Mouse (Mus musculus): Measurements from ENCODE around the gene Chadl.
"Not testable (repeated sequence)": the region's sequence is repeated elsewhere in the genome, so short reads cannot be mapped to it uniquely, and the experiment has no call there.

Chadl gene

DNA sequence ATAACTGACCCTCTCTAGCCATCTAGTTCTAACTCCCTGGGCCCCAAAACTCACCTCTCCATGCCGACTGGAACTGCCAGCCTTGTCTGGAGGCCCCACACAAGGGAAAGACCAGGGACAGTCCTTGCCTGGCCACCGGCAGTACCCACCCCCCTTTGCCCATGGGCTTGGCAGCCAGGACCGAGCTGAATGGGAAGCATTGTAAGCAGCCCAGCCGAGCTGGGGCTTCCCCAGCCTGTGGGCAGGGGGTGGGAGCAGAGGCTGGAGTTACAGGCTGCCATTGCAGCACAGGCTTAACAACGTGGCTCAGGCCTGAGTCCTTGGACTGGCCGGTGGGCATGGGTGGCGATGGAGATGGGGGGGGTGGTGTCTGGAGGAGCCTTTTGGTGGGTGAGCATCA, at the start of gene Chadl:
Gene Chadl, minus strand, starts transcription at position 113 of the 400 bp plus-strand sequence.
- DNase-seq = no peak

DNA sequence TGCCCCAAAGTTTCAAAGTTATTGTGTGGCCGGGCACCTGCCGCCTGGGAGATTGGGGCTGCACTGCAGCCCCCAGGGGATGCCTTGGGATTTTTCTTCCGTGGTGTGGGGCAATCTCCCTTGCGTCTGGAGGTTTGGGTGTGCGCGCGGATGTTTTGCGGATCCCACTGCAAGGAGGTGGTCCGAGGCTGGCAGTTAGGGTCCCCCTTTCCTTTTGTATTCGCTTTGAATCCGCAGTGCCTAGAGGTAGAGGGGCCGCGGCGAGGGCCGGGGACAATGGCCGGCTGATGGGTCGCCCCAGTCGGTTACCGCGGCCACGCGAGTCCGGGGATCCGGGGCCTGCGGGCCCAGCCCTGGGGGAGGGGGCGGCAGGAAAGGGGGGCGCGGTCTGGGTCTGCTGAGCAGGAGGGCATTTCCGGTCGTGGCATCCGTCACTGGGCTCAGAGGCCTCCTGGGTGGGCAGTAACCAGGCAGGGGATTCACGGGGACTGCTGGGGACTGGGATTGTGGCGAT, 48.6 kb upstream of the Chadl start:
- peak; percentile 57 for DNase-seq

DNA sequence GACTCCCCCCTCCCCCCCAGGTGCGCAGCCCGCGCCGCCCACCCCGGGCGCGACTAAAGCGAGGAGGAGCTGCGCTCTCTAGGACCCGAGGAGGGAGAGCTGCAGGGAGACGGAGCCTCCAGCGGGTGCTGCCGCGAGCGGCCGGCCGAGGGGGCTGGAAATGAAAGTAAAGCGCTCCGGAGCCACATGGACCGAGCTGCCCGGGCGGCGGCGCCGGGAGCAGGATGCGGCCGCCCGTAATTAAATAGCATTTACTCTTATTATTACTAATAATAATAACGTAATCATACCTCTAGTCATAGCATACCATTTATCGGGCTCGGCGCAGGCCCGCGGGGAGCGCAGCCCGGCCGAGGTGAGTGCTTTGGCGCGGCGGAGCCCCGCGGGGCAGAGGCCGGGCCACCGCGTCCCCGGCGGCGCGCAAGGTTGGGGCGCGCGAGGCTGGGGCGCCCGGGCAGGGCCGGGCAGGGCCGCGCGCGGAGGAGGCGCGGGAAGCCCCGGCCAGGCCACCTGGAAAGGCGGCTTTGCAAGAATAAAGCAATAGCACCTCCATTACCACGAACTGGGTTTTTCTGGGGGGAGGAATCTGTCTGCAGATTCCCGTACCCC, 48.0 kb upstream of the Chadl start, which contains the start of the genes Zc3h7b and Rangap1:
Gene Zc3h7b, plus strand, starts transcription at position 66 of the 609 bp plus-strand sequence.
Gene Rangap1, minus strand, starts transcription at position 539 of the 609 bp plus-strand sequence.
- DNase-seq = peak; percentile 78

DNA sequence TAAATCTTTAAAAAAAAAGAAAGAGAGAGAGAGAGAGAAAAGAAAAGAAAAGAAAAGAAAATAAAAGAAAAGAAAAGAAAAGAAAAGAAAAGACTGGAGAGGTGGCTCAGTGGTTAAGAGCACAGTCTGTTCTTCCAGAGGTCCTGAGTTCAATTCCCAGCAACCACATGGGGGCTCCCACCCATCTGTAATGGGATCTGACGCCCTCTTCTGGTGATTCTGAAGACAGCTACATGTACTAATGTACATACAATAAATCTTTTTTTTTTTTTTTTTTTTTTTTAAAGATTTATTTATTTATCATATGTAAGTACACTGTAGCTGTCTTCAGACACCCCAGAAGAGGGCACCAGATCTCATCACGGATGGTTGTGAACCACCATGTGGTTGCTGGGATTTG, 45.3 kb upstream of the Chadl start:
- DNase-seq = not testable (repeated sequence)

DNA sequence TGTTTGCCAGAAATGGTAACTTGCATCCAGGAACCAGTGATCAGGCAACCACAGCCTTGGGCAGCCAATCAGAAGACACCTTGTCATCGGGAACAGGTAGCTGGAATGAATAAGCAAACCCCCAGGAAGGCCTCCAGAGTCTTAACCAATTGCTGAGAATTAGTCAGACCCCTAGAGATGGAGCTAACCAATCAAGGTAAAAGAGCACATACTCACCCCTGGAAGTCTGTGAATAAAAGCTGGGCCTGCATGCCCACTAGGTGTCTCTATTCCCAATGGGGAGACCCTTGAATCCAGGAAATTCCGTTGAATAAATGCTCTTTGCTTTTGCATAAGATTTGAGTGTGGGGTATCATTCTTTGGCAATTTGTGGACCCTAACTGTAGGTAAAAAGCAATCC, 42.8 kb upstream of the Chadl start:
- DNase-seq = peak; percentile 37

DNA sequence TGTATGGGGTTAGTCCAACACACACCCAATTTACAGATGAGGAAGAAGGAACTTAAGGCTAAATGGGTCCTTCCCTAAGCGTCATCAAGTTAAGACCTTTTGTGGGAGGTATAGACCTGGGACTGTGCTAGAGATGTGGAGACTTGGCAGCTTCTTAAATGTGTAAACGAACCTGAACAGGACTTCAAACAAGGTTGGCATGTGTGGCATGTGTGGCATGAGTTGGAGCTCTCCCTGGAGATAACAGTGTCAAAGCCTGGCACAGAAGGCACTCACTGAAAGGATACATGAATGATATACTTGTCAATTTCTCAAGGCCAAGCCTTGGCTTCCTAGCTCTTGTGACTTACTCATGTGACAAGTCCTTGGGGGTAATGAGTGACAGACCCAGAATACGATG, 42.2 kb upstream of the Chadl start:
- DNase-seq = peak; percentile 59

DNA sequence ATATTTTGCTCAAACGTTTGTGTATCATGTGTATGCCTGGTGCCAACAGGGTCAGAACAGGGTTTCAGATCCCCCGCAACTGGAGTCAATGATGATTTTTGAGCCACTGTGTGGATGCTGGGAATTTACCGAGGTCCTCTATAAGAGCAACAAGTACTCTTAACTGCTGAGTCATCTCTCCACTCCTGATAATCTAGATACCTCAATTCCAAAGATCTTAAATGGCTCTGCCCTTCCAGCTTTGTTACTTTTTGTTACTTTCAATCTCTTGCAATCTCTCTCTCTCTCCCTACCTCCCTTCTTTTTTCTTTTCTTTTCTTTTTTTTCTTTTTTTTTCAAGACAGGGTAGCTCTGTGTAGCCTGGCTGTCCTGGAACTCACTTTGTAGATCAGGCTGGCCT, 38.0 kb upstream of the Chadl start:
- DNase-seq = no peak

DNA sequence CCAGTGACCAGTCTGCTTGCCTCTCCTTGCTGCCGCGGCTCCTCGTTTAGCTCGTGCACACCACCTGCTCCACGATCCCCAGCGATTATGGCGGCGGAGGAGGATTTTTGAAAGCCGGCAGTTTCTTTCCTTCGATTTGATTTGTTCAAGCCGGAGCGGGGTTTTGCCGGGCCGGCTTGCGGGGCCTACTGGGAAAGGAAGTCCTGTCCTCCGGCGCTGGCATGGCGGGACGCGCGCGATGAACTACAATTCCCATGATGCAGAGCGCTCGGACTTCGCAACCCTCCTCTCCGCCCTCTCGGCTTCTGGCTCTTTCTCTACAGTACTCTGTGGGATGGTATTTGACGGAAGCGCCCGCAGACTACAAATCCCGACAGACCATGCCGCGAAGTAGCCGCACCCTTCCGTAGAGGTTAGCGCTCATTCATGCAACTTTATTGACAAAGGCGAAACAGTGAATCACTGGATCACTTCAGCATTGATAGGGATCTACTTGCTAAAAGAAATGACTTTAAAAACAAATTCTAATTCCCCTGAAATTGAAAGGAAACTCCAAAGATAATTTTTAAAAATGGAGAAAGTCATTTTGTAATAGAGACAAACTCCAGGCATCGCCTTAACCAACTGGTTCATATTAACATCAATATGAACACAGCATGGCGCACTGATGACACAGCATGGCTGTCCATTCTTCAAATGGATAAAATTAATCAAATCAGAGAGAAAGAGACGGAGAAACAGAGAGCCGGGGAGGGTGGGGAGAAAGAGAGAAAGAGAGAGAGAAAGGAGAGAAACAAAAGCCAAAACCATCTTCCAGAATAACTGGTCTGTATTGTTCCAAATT, 32.9 kb upstream of the Chadl start:
- DNase-seq = peak; percentile 99

DNA sequence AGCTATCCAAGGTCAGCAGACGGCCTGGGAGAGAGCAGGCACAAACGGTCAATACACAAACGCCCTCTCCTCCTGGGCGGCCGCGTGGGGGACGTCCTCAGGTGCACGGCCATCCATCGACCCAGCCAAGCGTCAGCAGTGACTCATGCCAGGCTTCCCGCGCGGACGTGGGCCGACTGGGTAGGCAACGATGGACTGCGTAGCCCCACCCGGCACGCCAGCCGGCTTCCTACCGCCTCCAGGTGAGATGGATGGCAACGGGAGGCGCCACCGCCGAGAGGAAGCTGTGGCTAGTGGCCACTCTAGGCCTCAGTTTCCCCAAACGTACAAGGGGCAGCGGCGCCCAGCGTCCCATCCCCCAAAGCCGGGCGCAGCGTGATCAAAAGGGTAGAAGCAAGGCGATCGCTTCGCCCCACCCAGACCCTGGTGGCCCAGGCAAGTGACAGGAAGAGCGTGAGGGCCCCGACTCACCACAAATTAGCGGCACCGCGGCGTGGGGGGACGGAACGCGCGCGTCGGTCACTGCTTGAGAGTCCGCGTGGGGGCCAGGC, 32.2 kb upstream of the Chadl start:
- DNase-seq = peak; percentile 19

DNA sequence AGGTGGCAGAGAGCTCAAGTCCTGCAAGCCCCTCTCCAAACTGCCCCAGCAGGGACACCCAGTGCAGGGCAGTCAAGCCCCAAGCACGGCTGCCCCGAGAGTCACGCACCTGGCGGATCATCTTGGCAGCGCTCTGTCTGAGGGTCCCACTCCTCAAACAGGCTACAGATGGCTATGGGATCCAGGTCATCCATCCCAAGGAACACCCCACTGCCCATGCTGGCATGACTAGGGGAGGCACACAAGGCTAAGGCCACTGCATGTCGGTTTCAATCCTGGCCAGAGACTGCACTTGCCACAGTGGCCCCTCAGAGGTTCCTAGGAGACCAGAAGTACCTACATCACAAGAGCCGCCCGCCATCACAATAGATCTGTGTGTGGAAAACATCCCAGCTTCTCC, 28.9 kb upstream of the Chadl start:
- DNase-seq = no peak

DNA sequence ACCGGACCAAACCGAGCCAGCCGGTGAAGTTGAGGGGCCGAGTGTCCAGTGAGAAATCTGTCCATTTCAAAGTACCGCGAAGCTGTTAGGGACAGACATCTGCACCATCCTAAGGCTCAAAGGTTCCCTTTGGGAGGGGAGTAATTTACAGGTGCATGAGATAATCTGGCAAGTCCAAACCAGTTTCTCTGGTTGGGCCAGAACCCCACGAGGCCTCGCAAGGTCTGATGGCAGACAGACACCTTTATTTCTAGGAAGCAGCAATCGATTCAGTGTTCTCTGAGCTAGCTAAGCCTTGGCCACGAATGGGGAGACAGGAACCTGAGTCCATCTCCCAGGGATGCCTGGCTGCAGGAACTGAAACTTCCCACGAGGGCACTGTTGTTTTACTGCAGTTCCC, 26.6 kb upstream of the Chadl start:
- DNase-seq = no peak

DNA sequence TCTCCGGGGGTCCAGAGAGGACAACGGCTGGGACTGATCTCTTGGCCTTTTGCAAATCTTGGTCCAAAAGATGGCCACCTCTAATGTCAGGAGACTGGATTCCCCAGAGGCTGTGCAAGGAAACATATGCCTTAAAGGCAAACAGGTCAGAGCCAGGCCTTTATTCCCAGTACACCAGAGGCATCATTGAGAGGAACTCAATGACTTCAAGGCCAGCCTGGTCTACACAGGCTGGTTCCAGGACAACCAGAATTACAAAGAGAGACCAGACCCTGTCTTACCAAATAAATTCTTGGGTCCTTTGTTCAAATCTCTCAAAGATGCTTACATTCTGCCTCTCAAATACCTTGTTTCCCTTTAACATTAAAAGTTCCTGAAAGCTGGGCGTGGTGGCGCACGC, 25.3 kb upstream of the Chadl start:
- DNase-seq = no peak

DNA sequence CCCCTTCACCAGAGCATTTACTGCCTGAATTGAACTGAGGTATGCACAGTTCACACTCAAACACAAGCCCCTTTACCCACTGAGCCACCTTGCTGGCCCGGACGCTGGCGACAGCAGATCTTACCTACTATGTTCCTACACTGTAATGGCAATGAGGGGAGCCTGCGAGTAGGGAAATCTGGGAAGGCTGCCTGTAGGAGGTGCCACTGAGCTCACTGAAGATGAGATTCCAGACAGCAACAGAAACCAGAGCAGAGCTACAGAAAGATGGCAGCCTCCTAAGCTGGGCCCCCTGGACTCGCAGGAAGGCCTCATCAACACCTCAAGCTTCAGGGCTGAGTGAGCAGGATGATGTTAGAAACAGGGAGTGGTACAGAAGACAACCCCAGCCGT, 22.0 kb upstream of the Chadl start:
- no peak for DNase-seq

DNA sequence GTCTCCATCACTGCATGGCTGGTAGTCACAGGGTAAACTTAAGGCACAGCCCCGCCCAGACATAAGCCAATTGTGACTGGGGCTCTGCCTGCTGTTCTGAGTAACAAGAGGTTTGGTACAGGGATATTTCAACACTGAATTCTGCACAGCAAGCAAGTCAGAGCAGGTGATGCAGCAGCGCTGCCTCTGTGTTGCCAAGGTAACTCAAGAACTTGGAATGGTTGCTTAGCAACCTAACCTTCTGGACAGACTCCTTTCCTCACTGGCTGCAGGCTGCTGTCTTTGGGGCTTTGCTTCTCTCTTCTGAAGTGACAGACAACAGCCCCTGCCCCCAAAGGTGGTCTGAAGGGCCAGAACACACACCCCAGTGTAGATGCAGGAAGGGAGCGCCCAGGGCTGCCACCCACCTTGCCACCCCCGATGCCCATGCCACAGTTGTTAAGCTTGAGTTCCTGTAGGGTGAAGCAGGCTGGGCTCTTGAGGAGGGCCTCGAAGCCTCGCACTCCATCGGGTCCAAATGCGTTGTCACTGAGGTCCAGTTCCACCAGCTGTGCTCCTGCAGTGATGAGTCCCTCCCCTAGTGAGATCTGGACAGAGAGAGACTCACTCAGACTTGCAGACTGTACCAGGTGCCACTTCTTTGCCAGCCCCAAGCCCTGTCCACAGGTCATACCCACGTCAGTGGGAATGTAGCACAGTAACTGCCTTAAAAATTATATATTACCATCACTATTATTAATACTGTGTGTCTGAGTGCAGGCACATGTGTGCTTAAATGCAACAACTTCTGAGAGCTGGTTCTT, 21.4 kb upstream of the Chadl start:
- DNase-seq = no peak

DNA sequence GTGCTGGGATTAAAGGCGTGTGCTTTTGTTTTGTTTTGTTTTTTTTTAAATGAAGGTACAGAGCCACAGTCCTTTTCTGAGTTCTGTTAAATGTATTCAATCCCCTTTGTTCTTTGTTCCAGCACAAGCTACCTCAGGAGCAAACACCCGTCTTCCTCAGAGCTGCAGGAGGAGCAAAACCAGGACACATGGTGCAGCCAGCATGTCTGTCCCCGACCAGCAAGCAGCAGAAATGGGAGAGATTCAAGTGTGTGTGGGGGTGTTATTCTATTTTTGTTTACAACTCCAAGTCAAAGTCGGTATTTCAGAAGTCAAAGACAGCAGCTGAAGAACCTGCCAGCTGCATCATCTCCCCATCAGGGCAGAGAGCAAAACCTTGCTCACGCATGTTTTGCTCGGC, 16.7 kb upstream of the Chadl start:
- DNase-seq = no peak

DNA sequence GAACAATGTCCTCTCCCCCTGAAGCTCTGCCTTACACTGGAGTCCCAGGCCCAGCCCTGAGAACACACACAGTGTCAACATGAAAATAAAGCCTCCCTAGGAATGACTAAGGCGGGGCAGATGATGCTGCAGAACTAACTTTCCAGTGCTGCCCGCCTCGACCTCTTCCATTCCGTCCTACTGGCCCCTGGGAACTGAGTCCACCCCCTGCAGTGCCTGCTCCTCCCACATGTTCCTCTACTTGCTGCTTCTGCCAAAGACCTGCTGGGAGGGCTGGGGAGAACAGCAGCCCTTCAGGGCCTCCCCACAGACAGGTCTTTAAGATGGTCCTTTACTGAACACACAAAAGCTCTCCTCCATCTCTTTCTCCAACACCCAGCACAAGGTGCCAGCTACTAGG, 13.7 kb upstream of the Chadl start:
- DNase-seq = no peak

DNA sequence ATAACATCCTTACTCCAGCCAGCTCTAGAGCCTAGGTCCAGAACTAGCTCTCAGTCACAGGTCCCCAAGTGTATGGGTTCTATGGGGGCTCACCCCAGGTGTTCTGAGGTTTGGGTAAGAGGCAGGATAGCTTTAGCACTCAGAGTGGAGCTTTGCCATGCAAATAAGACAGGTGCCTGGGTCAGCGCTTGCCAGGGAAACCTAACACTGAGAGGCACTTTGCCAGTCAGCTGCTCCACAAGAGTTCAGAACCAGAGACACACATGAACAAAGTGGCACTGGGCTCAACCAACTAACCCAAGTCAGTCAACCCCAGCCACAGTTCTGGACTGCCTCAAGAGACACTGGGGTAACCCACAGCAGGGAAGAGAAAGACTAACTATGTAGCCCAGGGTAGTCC, 12.6 kb upstream of the Chadl start:
- no peak for DNase-seq

DNA sequence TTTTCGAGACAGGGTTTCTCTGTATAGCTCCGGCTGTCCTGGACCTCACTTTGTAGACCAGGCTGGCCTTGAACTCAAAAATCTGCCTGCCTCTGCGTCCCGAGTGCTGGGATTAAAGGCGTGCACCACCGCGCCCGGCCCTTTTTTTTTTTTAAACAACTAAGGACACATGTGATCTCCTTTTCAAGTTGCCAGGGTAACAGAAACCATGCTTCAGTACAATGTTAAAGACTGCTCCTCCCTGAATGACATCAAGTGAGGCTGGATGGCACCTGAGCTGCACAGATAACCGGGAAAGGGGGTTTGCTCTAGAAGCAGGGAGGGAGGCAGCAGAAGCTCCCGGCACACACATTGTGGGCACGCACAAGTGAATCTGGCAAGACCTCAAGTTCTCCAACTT, 11.9 kb upstream of the Chadl start:
- DNase-seq = no peak

DNA sequence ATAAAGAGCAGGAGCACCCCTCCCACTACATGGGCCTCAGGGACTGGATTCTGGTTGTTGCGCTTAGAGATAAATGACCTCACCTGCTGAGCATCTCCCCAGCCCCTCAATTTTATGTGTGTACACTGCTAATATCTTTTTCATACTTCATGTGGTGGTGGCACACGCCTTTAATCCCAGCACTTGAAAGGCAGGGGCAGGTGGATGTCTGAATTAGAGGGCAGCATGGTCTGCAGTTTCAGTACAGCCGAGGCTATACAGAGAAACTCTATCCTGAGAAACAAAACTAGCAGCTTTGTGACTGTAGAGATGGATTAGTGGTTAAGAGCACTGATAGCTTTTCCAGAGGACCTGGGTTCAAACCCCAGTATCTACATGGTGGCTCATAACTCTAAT, 6.0 kb upstream of the Chadl start:
- no peak for DNase-seq

DNA sequence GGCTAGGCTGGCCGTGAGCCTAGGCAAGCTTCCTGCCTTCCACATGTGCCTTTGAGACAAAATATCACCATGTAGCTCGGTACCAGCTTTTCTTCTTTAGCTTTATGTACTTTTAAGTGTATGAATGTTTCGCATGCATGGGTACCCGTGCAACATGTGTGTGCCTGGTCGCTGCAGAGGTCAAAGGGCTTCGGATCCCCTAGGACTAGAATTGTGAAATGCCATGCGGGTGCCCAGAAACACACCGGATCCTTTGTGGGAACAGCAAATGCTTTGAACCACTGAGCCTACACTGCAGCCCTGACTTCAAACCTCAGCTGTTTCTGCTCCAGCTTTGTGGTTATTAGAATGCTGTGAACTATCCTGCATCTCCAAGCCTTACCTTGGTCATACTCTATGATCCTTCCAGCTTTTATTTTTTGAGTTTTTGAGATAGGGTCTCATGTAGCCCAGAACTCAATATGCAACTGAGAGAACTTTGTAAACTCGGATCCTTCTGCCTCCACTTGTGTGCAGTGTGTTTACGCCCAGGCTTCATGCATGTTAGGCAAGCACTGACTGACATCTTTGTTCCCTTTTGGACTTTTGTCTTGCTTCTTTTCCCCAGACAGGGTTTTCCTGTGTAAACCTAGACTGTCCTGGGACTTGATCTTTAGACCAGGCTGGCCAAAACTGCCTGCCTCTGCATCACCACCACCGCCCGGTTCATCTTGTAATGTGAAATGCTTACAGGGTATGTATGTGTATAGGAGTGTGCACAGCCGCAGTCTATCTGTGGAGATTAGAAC, 5.4 kb upstream of the Chadl start:
- DNase-seq = no peak

DNA sequence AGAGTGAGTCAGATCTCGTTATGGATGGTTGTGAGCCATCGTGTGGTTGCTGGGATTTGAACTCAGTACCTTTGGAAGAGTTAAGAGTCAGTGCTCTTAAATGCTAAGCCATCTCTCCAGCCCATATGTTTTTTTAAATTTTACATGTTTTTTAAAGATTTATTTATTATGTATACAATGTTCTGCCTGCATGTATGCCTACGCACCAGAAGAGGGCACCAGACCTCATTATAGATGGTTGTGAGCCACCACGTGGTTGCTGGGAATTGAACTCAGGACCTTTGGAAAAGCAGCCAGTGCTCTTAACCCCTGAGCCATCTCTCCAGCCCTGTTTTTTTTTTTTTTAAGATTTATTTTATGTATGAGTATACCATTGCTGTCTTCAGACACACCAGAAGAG, 4.3 kb upstream of the Chadl start:
- DNase-seq = not testable (repeated sequence)

DNA sequence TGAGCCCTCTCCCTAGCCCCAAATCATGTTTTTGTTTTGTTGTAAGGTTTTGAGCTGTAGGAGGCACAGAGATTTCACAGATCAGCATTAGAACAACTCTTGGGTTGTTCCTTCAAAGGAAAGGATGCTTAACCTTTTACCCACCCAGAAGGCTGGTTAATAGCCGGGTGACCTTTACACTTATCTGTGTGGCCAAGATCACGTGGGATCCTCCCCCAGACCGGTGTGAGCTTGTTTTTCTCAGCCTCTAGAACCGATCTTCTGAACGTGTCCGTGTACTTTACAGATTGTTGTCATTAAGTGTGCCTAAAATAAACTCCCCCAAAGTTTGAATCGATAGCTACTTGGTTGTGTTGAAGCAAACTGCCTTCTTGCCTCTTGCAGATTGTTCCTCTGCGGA, 3.5 kb upstream of the Chadl start:
- DNase-seq = peak; percentile 27

Measured in lung, postnatal 36 days (tissue).